Mouse (Mus musculus): Measurements from ENCODE around the gene Ybx1.
A peak's percentile ranks its signal among the peaks of the same experiment; 100 is the strongest.

Ybx1 gene

GRCm38 (mm10) chr4:119266606-119267005 lies 27.8 kb downstream of the Ybx1 start:
- DNase-seq = no peak

DNA sequence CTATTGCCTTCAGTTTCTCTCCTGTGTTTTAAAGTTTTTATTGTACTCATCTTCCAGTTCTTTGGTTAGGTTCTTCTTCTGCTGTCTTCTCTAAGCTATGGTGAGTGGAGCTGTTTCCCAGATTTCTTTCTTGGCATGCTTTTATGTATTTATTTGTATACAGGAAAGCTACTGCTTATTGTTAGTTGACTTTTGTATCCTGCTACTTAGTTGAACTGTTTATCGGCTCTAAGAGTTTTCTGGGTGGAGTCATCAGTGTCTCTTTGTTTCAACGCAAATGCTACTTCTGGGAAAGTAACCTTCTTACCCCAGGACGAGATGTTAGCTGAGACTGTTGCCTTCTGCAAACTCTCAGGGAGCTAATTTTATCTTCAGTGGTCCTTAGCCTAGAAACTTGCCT lies 30.9 kb downstream of the Ybx1 start:
- no peak for DNase-seq

GRCm38 (mm10) chr4:119262483-119262882 lies 31.9 kb downstream of the Ybx1 start:
- DNase-seq = no peak

DNA sequence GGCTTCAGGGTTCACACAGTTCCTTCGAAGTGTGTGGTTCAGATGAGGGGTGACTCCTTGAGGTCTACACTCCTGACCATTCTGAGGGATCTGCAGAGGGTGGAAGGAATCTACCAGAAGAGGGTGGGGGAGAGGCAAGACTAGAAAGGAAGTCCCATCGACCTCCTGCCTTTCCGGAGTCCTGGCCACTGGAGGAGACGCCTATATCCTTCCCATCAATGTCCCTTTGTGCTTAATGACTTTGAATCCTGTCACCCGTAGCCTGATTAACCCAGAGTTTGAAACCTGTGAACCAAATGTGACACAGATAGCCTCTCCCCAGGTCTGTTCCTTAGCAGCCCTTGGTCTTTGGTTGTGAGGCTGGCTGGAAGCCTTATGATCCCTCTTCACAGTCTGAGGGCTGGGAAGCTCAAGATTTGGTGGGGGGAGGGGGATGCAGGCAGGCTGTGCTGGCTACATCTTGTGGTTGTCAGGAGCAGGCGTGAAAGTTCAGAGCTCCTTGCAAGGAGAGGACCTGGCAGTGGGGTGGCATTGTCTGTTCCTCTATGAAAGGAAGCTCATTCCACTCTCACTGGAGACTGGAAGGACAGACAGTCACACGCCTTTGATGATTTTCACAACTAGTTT lies 33.2 kb downstream of the Ybx1 start:
- DNase-seq = no peak

DNA sequence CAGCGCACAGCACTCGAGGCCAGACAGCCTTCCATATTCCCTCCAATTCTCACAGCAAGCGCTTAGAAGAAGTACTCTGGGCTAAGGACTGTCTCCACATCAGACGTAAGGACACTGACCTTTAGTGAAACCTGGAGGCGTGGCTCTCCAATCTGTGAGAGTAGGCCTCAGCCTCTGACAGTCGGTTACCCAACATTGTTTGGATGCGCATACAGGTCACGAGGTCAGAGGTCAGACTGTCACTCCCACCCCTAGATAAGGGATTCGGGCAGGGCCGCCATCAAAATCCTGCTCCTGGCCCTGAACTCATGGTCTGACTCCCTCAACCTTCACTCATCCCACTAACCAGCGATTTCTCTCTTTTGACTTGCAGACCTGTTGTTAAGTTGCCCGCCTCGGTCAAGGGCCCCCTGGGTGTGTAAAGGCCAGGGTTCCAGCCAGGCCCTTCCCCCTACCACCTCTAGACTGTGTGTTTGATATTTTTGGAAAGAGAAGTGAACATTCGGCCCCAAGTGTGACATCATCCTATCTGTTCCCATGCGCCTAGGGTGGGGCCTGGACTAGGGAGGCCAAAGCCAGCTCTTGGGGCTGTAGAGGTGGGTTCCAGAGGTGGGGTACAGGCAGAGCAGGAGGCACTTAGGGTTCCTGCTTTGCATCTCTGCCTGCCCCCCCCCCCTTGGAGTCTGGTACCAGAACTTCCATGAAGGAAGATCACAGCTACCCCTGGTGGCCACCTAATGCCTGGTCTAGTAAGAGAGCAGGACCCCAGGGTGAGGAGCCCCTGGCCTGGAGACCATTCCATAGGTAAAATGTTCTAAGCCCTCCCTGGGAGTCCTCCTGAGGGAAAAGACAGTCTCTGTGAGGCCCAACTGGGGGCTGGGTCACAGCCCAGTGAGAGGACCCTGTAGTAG lies 34.8 kb downstream of the Ybx1 start:
- no peak for DNase-seq

DNA sequence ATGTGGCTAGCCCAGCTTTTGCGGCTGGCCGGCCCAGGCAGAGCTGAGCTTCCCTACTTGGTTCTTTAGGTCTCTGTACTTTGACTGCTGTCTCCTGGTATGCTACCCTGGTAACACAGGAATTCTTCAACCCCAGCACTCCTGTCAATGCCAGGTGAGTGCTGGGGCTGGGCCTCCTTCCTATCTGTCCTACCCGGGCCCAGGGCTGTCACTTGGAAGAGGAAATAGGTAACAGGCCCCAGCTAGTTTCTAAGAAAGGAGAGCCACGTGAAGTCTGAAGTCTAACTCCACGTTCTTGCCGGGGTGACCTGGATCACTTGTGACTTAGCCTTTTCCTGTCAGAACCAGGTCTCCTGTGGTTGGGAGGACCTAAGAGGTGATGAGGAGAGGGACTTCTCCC lies 37.3 kb downstream of the Ybx1 start:
- DNase-seq = no peak

- no peak for DNase-seq
These were observed 39.1 kb downstream of the Ybx1 start, which contains the start of gene Cldn19 for GRCm38 (mm10) chr4:119255351-119255750. Gene Cldn19, plus strand, starts transcription at chr4:119255414.

- no peak for DNase-seq
These were observed 40.3 kb downstream of the Ybx1 start for GRCm38 (mm10) chr4:119254012-119254618.

GRCm38 (mm10) chr4:119252025-119252808 lies 42.2 kb downstream of the Ybx1 start:
- DNase-seq = no peak

GRCm38 (mm10) chr4:119248407-119248965 lies 45.9 kb downstream of the Ybx1 start:
- DNase-seq = no peak

DNA sequence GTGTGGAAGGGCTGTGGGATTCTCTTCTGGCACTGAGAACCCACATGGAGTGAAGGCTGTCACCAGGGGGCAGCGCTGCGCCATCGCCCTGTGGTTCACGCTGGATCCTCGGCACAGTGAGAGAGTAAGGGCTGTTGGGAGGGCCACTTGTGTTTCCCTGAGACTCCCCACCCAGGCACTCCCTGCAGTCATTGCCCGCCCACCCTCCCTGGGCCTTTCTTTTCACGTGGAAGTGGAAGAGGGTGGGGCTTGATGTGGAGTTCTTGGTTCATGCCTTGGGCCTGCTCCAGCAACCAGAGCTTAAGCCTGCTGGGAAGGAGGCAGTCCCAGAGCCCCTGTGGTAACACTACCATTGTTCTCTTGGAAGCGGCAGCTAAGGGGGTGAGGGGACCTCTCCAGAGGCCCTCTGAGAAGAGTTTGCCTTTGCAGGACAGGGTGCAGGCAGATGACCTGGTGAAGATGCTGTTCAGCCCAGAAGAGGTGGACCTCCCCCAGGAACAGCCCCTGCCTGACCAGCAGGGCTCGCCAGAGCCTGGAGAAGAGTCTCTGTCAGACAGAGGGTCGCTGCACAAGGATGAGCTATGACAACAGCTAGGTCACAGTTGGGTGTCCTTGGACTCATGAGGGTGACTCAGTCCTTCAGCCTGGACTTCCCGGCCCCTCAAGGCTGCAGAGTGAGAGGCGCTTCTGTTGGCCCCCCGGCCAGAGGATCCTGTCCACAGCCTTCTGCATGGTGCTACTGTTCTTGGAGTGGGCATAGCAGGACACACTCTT lies 46.8 kb downstream of the Ybx1 start:
- DNase-seq = peak; percentile 74

DNA sequence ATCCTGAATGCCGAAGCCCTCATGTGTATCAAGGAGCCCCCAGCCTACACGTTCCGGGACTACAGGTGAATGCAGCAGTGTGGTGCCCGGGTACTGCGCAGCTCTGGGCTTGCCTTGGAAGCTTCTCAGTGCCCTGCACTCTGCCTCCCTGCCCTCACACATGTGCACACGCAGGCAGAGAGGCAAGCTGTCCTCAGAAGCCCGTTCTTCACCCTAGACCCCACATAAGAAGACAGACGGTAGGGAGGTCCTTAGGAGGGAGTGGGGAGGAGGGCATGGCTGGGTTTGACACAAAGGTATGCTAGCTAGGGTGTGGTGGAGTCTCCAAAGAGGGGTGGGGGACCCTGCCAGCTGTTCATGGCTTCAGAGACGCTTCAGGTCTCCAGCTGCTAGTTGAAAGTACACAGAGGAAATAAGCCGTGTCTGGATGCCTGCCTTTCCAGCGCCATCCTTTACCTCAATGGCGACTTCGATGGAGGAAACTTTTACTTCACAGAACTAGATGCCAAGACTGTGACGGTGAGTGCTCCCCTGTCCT lies 47.6 kb downstream of the Ybx1 start:
- no peak for DNase-seq

DNA sequence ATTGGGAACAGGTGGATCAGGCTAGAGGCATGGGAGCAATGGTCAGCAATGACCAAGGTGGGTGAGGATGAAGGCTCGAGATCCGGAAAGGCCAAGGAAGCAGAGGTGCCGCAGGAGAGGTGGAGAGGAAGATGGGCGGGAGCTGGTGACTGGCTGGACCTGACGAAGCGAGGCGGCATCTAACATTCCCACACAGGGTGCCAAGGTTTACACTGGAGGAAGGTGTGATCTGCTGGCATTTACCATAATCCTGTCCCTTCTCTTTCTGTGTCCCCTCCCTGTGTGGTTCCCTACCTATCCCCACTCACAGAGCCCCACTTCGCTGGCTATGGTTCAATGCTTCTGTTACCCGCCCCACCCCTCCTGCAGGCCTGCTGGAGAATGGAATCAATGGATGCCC lies 48.4 kb downstream of the Ybx1 start:
- DNase-seq = no peak

GRCm38 (mm10) chr4:119245556-119245955 lies 48.8 kb downstream of the Ybx1 start:
- no peak for DNase-seq

GRCm38 (mm10) chr4:119244468-119245240 lies 49.8 kb downstream of the Ybx1 start:
- no peak for DNase-seq

DNA sequence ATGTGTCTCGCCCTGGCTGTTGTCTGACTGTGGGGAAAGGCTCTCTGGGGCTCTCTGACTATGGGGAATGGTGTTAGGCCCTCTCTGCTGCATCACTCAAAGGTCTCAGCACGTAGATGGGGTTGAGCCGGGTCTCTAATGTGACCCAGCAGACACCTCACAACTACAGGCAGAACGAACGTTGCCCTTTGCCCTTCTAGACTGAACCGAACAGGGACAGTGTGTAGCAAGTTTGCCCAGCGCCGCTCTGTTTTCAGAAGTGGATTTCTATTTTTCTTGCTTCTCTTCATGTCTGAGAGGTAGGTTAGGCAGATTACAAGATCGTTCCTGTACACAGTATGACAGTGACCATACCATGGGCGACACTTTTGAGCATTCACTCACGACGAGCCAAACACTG lies 51.8 kb downstream of the Ybx1 start:
- no peak for DNase-seq

DNA sequence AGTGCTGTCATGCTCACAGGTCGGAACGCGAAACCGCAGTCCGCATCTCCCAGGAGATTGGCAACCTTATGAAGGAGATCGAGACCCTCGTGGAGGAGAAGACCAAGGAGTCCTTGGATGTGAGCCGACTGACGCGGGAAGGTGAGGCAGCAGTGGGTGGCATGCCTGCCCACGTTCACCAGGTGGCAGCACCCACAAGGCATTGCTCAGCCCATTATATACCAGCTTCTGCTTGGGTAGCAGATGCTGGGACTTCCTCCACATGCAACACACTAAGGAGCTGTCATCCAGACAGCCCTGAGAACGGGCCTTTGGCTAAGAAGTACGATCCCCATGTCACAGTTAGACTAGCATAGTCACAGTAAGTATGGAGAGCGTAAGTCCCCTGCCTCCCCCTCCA lies 52.7 kb downstream of the Ybx1 start:
- DNase-seq = no peak

- DNase-seq = peak; percentile 86
These were observed 55.2 kb downstream of the Ybx1 start for GRCm38 (mm10) chr4:119239181-119239682.

GRCm38 (mm10) chr4:119238661-119239060 lies 55.7 kb downstream of the Ybx1 start:
- DNase-seq = no peak

DNA sequence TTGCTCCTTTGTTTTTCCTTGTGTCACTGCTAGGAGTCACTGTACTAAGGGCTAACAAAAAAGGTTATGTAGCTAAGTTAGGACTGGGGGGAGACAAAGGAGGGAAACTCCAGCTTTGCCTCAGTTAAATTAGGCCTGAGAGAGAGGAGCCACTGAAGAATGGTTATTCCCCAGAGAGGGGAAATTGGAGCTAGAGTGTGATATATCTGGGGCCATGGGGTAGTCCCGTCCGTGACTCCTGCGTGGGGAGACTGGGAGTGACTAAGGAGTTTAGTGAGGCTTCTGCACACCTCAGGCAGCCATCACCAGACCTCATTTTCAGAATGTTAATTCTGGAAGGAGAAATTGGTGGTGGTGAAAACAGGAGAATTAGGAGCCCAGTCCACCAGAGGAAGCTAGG lies 60.1 kb downstream of the Ybx1 start:
- DNase-seq = no peak
